Mouse (Mus musculus) liver, postnatal 0 days (tissue): Measurements from ENCODE around the gene Acod1. TPM values are rescaled to one million over a fixed set of nuclear protein-coding genes. Genes with fewer than 3 reads are reported as not detected.

Source experiments
- ATAC-seq: fragments of 200-750 bp; cut with Nextera tagmentation; 2 replicates; pipeline ENCODE4 v1.8.0; 2017; ENCODE audit warnings: mild to moderate bottlenecking, moderate library complexity
- DNase-seq: peaks from one replicate; pipeline ENCODE4 v3.0.0-alpha.2; 2016
- H3K27ac ChIP-seq: fragments of 300-500 bp; sonication (generic); 2 replicates; pipeline ENCODE4 v1.5.1; 2014; ENCODE audit warnings: antibody characterized with exemption, moderate library complexity, mild to moderate bottlenecking, low read depth
- H3K27me3 ChIP-seq: fragments of 300-500 bp; sonication (generic); 2 replicates; pipeline ENCODE4 v1.6.1; 2014; ENCODE audit warnings: low read length, control low read depth, mixed read lengths; ENCODE audit not compliant: insufficient read depth
- H3K36me3 ChIP-seq: fragments of 300-500 bp; sonication (generic); replicated peaks from 2 replicates; pipeline ENCODE4 v1.6.1; 2014; ENCODE audit warnings: mild to moderate bottlenecking, control low read depth, low read length, moderate library complexity, mixed read lengths; ENCODE audit not compliant: insufficient read depth
- H3K4me1 ChIP-seq: fragments of 300-500 bp; sonication (generic); 2 replicates; pipeline ENCODE4 v1.6.1; 2014; ENCODE audit warnings: antibody characterized with exemption, mild to moderate bottlenecking, control low read depth; ENCODE audit not compliant: insufficient read depth
- H3K4me2 ChIP-seq: fragments of 300-500 bp; sonication (generic); 2 replicates; pipeline ENCODE4 v1.6.1; 2014; ENCODE audit warnings: low read depth, mild to moderate bottlenecking, low read length, moderate library complexity, mixed read lengths
- H3K4me3 ChIP-seq: fragments of 300-500 bp; sonication (generic); 2 replicates; pipeline ENCODE4 v1.5.1; 2014; ENCODE audit warnings: low read depth, low read length
- H3K9ac ChIP-seq: fragments of 300-500 bp; sonication (generic); replicated peaks from 2 replicates; pipeline ENCODE4 v1.6.1; 2014; ENCODE audit warnings: mild to moderate bottlenecking, moderate library complexity
- H3K9me3 ChIP-seq: fragments of 300-500 bp; sonication (generic); 2 replicates; pipeline ENCODE4 v1.6.1; 2016; ENCODE audit warnings: mild to moderate bottlenecking, control low read depth, low read length, mixed read lengths
- CTCF ChIP-seq: sonication (generic); IDR thresholded peaks from 2 replicates; pipeline ENCODE4 v1.5.1; 2016; ENCODE audit warnings: antibody characterized with exemption, low read depth
- EP300 ChIP-seq: IDR thresholded peaks from 2 replicates; pipeline ENCODE4 v1.6.1; 2016; ENCODE audit warnings: antibody characterized with exemption, low read depth, mild to moderate bottlenecking
- WGBS: fragments of 180-500 bp; shearing (Covaris S2); extraction: QIAGEN DNeasy Blood & Tissue Kit; methylation state at CpG from one replicate; pipeline ENCODE4 v1.1.7; 2014; ENCODE audit not compliant: insufficient replicate concordance; 5-methylcytosine and 5-hydroxymethylcytosine counted together
- polyA plus RNA-seq: library from polyadenylated mRNA; unstranded; fragments of >200 nt; fragmentation: Nextera tagmentation; extraction: Ambion mirVana; gene quantifications from 2 replicates; pipeline ENCODE4 v1.2.1, GENCODE M21; 2015

Acod1 gene
- polyA plus RNA-seq, 1 experiment from 2014 or later: not detected

DNA sequence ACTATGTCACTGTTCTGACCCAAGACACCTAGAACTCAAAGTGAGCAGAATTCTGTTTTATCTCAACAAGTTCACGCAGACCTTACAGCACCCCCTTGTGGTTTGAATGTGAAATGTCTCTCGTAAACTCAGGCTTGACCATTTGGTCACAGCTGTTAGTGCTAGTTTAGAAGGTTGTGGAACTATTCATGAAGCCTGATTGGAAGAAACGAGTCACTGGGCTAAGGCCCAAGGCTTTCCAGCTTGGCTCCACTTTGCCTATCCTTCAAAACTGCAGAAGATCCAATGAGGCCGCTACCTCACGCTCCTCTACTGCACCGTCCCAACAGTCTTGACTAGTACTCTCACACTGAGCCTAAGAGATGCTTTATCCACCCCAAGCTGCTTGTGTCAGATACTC lies 41.8 kb downstream of the Acod1 start:
- 68% methylated on average over 6 of the region's 6 CpGs for WGBS
- no peak overlapping the region for H3K4me2 ChIP-seq
- DNase-seq (peak; percentile 47), ATAC-seq (no peak)
- no peaks in the 10 kb centered on the region for H3K9me3 ChIP-seq
- peaks cover 27% of the 10 kb centered on the region for H3K4me1 ChIP-seq
- no peak overlapping the region for H3K27ac ChIP-seq
- no peak overlapping the region for H3K9ac ChIP-seq
- TF ChIP-seq EP300: no peak
- TF ChIP-seq CTCF: peak; percentile 88
- no peak overlapping the region for H3K4me3 ChIP-seq
- H3K27me3 ChIP-seq: no peaks in the 10 kb centered on the region
- H3K36me3 ChIP-seq: peaks cover 68% of the 10 kb centered on the region

DNA sequence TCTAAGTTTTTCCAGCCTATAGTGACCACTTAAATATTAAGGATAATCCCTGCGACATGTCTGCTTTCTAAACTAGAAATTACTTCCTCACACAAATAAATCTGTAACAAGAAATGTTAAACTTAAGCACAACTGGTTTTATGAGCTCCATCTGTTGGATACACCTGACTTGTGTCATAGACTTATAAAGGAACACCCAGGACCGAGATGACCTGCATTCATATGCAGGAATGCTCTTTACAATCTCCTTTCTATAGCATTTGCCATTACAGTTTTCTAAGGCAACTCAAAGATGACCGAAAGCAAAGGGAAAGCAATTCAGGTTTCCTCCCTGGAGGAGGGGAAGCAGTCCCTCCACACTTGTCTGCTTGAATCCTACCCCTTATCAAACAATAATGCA lies 46.5 kb downstream of the Acod1 start:
- Histone ChIP-seq H3K4me1 (peaks cover 18% of the 10 kb centered on the region), H3K4me3 (no peak overlapping the region), H3K4me2 (no peak overlapping the region), H3K9me3 (no peaks in the 10 kb centered on the region), H3K9ac (no peak overlapping the region), H3K27ac (no peak overlapping the region), H3K36me3 (peaks cover 49% of the 10 kb centered on the region), H3K27me3 (no peaks in the 10 kb centered on the region)
- ATAC-seq: no peak
- DNase-seq: no peak
- TF ChIP-seq EP300: no peak
- no peak for TF ChIP-seq CTCF
- WGBS: 92% methylated on average over 3 of the region's 3 CpGs

DNA sequence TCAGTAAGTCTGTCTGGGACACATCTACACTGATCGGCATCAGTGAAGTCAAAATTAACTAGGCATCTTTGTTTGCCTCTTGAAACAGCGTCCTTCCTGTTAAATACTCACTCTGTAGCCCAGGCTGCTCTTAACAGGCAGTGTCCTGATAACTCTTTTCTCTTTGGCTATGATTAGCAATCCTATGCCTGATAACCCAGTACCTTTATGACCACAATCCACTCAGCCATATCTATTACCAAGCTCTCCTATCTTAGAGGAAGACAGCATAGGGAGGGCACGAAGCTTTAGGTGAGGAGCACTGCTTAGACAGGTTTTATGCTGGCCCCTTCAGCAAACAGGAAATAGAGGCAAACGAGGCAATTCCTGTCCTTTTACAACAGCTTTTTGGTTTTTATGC lies 46.9 kb downstream of the Acod1 start:
- Histone ChIP-seq H3K36me3 (peaks cover 46% of the 10 kb centered on the region), H3K27ac (no peak overlapping the region), H3K4me2 (no peak overlapping the region)

DNA sequence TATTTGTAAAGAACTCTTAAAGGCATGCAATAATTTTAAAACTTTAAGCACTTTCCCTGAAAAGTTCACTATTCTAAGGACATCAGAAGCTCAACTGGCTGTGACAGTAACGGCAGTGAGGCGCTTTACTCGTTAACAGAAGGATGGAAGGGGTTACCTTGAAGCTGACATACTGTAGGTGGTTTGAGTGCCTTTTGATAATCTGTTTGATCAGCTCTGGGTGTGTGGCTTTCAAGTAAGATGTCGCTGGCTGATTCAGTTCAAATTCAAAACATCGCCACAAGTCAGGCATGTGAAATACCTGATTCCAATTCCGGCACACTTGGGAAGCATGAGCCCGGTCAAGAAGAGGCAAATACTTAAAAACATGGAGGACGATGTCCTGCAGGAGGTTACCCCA lies 48.3 kb downstream of the Acod1 start:
- ATAC-seq: no peak
- 85% methylated on average over 8 of the region's 8 CpGs for WGBS

More for the DNA sequence above, 46.9 kb downstream of the Acod1 start:
- Histone ChIP-seq H3K9me3 (no peaks in the 10 kb centered on the region), H3K27me3 (no peaks in the 10 kb centered on the region), H3K4me3 (no peak overlapping the region), H3K9ac (no peak overlapping the region), H3K4me1 (peaks cover 18% of the 10 kb centered on the region)
- ATAC-seq (no peak), DNase-seq (no peak)
- 50% methylated on average over 4 of the region's 4 CpGs for WGBS
- TF ChIP-seq CTCF (no peak), EP300 (no peak)

DNA sequence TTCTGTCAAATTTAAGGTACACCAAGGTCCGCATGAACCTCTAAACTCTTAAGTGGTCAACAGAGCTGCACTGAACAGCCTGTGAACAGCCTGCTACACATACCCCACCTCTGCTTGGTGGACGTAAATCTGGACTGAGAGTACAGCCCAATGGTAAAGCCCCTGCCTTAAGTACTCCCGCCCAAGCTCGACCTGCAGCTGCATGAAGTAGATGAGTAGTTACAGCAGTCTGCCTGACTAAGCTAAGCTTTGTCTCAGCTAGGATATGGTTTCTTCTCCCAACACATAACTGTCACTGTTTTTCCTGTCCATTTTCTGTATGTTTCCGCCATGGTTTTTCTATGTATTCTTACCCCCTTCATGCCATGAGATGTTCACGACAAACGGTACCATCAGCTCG lies 49.0 kb downstream of the Acod1 start:
- 90% methylated on average over 8 of the region's 8 CpGs for WGBS

More for the DNA sequence above, 48.3 kb downstream of the Acod1 start:
- peaks cover 18% of the 10 kb centered on the region for H3K4me1 ChIP-seq
- no peaks in the 10 kb centered on the region for H3K9me3 ChIP-seq
- TF ChIP-seq CTCF (no peak), EP300 (no peak)
- no peak for DNase-seq
- H3K36me3 ChIP-seq: peaks cover 36% of the 10 kb centered on the region
- H3K27me3 ChIP-seq: no peaks in the 10 kb centered on the region
- H3K9ac ChIP-seq: no peak overlapping the region
- H3K27ac ChIP-seq: no peak overlapping the region
- no peak overlapping the region for H3K4me3 ChIP-seq
- no peak overlapping the region for H3K4me2 ChIP-seq

DNA sequence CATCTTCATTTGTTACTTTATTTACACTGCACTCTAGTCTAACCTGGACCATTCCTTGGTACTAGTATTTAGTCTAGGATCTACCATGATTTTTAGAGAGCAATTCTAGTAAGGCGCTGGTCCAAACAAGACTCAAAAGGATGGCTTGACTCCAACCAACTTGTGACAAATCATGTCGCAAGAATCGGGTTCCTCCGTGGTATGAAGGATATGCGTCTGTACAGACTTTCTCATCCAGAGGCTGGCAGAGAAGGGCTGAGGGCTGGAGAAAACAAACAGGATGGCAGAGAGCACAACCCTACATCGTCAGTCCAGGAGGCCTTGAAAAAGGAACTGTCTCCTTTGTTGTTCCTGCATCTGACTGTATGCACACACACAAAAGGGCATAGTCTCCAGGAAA lies 49.8 kb downstream of the Acod1 start:
- TF ChIP-seq EP300 (no peak), CTCF (no peak)
- Histone ChIP-seq H3K4me3 (no peak overlapping the region; the same call in 1 of the 2 replicates), H3K9me3 (no peaks in the 10 kb centered on the region), H3K36me3 (peaks cover 26% of the 10 kb centered on the region), H3K27ac (no peak overlapping the region), H3K4me1 (peaks cover 21% of the 10 kb centered on the region), H3K4me2 (peak overlapping the region; percentile 50; the same call in 1 of the 2 replicates), H3K27me3 (no peaks in the 10 kb centered on the region), H3K9ac (no peak overlapping the region)
- 55% methylated on average over 6 of the region's 6 CpGs for WGBS
- DNase-seq: no peak
- ATAC-seq: no peak

More for the DNA sequence above, 49.0 kb downstream of the Acod1 start:
- DNase-seq: no peak
- TF ChIP-seq CTCF: no peak
- no peak for TF ChIP-seq EP300
- Histone ChIP-seq H3K4me3 (no peak overlapping the region), H3K9me3 (no peaks in the 10 kb centered on the region), H3K36me3 (peaks cover 34% of the 10 kb centered on the region), H3K4me1 (peaks cover 21% of the 10 kb centered on the region), H3K4me2 (no peak overlapping the region), H3K27ac (no peak overlapping the region), H3K27me3 (no peaks in the 10 kb centered on the region), H3K9ac (no peak overlapping the region)
- no peak for ATAC-seq

DNA sequence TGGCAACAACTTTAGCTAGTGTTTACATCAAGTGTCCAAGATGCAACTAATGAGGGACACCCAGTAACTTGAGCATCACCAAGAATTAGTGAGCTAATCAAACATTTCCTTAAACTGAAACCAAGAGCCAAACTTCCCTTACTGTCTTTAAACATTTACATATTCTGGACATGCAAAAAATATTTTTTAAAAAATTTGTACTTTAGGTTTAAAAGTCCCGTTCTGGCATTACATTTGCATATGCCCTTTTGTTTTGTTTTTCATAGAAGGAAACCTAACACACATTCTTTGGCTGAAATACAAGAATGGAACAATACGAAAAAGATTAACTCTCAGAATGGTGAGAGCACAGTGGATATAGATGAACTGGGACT lies 51.4 kb downstream of the Acod1 start:
- no peaks in the 10 kb centered on the region for H3K9me3 ChIP-seq
- peaks cover 14% of the 10 kb centered on the region for H3K36me3 ChIP-seq
- H3K4me1 ChIP-seq: peaks cover 32% of the 10 kb centered on the region
- WGBS: 2% methylated on average over 2 of the region's 2 CpGs
- DNase-seq: no peak
- ATAC-seq: no peak
- H3K27me3 ChIP-seq: no peaks in the 10 kb centered on the region
- peak overlapping the region; percentile 93 for H3K9ac ChIP-seq
- peak overlapping the region; percentile 70 for H3K4me2 ChIP-seq
- peak overlapping the region; percentile 80 for H3K4me3 ChIP-seq
- no peak for TF ChIP-seq CTCF
- no peak for TF ChIP-seq EP300
- peak overlapping the region; percentile 100 for H3K27ac ChIP-seq
